ENCODE assay signal across 8 mouse cellular contexts in genomic region chr2:170155089-170155740, GRCm38 (mm10). TPM values are rescaled to one million over a fixed set of nuclear protein-coding genes. Genes with fewer than 3 reads are reported as not detected.
A peak's percentile ranks its signal among the peaks of the same experiment; 100 is the strongest.
DNase-seq lines count a peak whose midpoint lies in the region; ATAC-seq and TF ChIP-seq lines count a peak whose summit lies in the region.

No protein-coding gene starts in this region.

- H3K27ac ChIP-seq in forebrain, embryonic 12.5 days = no peak overlapping the region
- H3K27ac ChIP-seq in macrophage = peak overlapping the region; percentile 93

- peak overlapping the region; percentile 35; the same call in 1 of the 2 replicates for H3K4me3 ChIP-seq in E14TG2a.4 (replicated peaks; ENCODE audit: low read length)
- H3K4me3 ChIP-seq in forebrain, embryonic 12.5 days (replicated peaks) = peak overlapping the region; percentile 31
- peak overlapping the region; percentile 32 for H3K4me3 ChIP-seq in macrophage (ENCODE audit: inconsistent target)

- no peaks in the 10 kb centered on the region for H3K36me3 ChIP-seq in E14TG2a.4 (ENCODE audit: insufficient read depth, low read length)
- no peaks in the 10 kb centered on the region for H3K36me3 ChIP-seq in forebrain, embryonic 12.5 days (replicated peaks)
- H3K36me3 ChIP-seq in macrophage (ENCODE audit: inconsistent target) = no peaks in the 10 kb centered on the region

- 13% methylated on average over 18 of the region's 18 CpGs for WGBS in forebrain, embryonic 12.5 days
- WGBS in macrophage (ENCODE audit: missing documents) = under 1% methylated on average over 17 of the region's 18 CpGs

- no peak for TF ChIP-seq CTCF in E14TG2a.4 (conservative IDR thresholded peaks at IDR 0.05; ENCODE audit: low read length)

- intact Hi-C loops in heart, postnatal 36 days (cut with DNase I) = loop anchor here (1.0 to 2.0 kb wide), 3 partner anchors 20 to 66 kb away; no protein-coding TSS in a partner anchor

- peak; percentile 61 to 68 for DNase-seq in adrenal gland, adult 18-20 months (ENCODE audit: low spot score in 2 of 2)
- DNase-seq in heart, postnatal 36 days = peak; percentile 69 to 78
- DNase-seq in layer of hippocampus, postnatal 10 days (ENCODE audit: low spot score in 2 of 2) = peak; percentile 28 to 47
- peak; percentile 55 for DNase-seq in retina, postnatal 1 day
- DNase-seq in yolk sac, embryonic 10.5 days (ENCODE audit: low spot score) = peak; percentile 80

- H3K9me3 ChIP-seq in E14TG2a.4 (ENCODE audit: low read length) = no peaks in the 10 kb centered on the region
- H3K9me3 ChIP-seq in forebrain, embryonic 12.5 days = no peaks in the 10 kb centered on the region

- ATAC-seq in forebrain, embryonic 12.5 days (ENCODE audit: low FRiP score) = 0 out of 2 replicates have a peak, but pooled peaks have one; percentile 34

- H3K79me2 ChIP-seq in macrophage (ENCODE audit: inconsistent target) = no peaks in the 10 kb centered on the region

- 0 out of 2 replicates have a peak, but pooled peaks cover 5% of the 10 kb centered on the region for H3K27me3 ChIP-seq in E14TG2a.4 (ENCODE audit: insufficient read depth, low read length)
- H3K27me3 ChIP-seq in forebrain, embryonic 12.5 days = peaks cover 23% of the 10 kb centered on the region; the same call in 1 of the 2 replicates

- H3K9ac ChIP-seq in forebrain, embryonic 12.5 days = peak overlapping the region; percentile 40

- H3K4me2 ChIP-seq in forebrain, embryonic 12.5 days = peak overlapping the region; percentile 51

- peaks cover 71% of the 10 kb centered on the region for H3K4me1 ChIP-seq in E14TG2a.4 (replicated peaks; ENCODE audit: low read depth, low read length)
- peaks cover 23% of the 10 kb centered on the region for H3K4me1 ChIP-seq in forebrain, embryonic 12.5 days

RNA-seq across cellular contexts. Expression of gene Zfp217, which starts 7.3 kb away (rescaled TPM):
- 10 to 100 TPM; 20.0 to 21.7 TPM for total RNA-seq in adrenal gland, adult 18-20 months (2021)
- polyA plus RNA-seq in forebrain, embryonic 12.5 days (2016; fragmentation: Nextera tagmentation; extraction: Ambion mirVana) = 3.6 and 4.5 TPM in 2 replicates
- 10 to 100 TPM; 11.2 to 13.0 TPM for total RNA-seq in heart, postnatal 36 days (2021)
- 1 to 10 TPM; 4.5 to 5.5 TPM for total RNA-seq in layer of hippocampus, postnatal 10 days (2021)
- 10 to 100 TPM; 28.8 to 85.5 (median 55.0) TPM for total RNA-seq in macrophage (2018; cell fraction: chromatin; rRNA removed)
- total RNA-seq in macrophage (2018; cell fraction: cytosol; rRNA removed) = 10 to 100 TPM in 25 of 26 experiments, 1 to 10 TPM in 1; 8.5 to 44.7 (median 31.6) TPM
- total RNA-seq in macrophage (2018; cell fraction: nucleus; rRNA removed) = 100 to 1,000 TPM in 1 of 26 experiments, 10 to 100 TPM in 25; 26.3 to 107 (median 56.6) TPM
- polyA plus RNA-seq in macrophage (2018) = 14.1 to 29.4 TPM (median 16.9 TPM) in 3 replicates
